Comparison of ENCODE assay signal across 9 mouse cellular contexts in the genomic region with DNA sequence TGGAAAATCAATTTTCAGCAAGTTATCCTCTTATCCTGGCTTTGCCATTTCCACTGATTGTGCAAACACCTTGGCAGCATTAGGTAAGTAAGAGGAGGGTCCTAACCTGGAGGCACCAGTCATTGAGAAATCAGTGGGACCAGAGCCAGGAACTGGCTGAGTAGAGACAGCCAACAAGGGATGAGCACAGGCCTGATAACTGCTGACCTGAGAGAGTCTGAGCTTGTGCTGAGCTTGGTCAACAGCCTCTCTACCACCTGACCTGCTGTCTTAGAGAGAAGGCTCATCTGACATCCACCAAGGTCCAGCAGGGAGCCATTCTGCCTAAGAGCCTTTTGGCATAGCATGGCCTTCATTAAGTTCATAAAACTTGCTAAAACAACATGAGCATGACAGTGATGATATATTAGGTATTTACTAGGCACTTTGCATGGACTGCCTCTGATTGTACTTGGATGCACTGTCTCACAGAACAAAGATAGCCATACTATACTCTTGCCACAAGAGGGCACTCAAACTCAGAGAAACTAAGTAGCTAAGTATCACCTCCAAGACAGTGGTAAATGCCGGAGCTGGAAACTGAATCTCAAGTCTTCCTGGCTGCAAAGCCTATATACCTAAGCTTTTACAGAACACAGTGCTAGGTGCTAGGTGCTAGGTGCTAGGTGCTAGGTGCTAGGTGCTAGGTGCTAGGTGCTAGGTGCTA. TPM values are rescaled to one million over a fixed set of nuclear protein-coding genes. Genes with fewer than 3 reads are reported as not detected.
DNase-seq lines count a peak whose midpoint lies in the region; ATAC-seq lines count a peak whose summit lies in the region.
"Had no signal": no experiment of that assay in that cellular context is flagged by ENCODE, and none has a peak within 500 bp of the region (broad histone marks: within the 10 kb centered on the region; RNA-seq: fewer than 3 reads in every experiment).

No protein-coding gene starts in this region.

- no peaks in the 10 kb centered on the region for H3K36me3 ChIP-seq in heart, embryonic 16.5 days (ENCODE audit: control insufficient read depth, insufficient read depth)
- no peaks in the 10 kb centered on the region for H3K36me3 ChIP-seq in midbrain, embryonic 10.5 days
- H3K36me3 ChIP-seq: liver, embryonic 13.5 days had no signal

- H3K9ac ChIP-seq in heart, embryonic 16.5 days (ENCODE audit: low read length): no peak overlapping the region
- H3K9ac ChIP-seq: liver, embryonic 13.5 days had no signal

- H3K9me3 ChIP-seq in heart, embryonic 16.5 days (replicated peaks; ENCODE audit: control insufficient read depth, low read length): no peaks in the 10 kb centered on the region
- no peaks in the 10 kb centered on the region for H3K9me3 ChIP-seq in midbrain, embryonic 10.5 days (replicated peaks)
- H3K9me3 ChIP-seq: liver, embryonic 13.5 days had no signal

- peak; percentile 54 for ATAC-seq in heart, embryonic 16.5 days (replicated peaks; ENCODE audit: extremely low read depth, insufficient read depth, low FRiP score)

- peaks cover 4% of the 10 kb centered on the region; the same call in 1 of the 2 replicates for H3K27me3 ChIP-seq in heart, embryonic 16.5 days (ENCODE audit: control insufficient read depth, insufficient read depth, low read length)
- H3K27me3 ChIP-seq in midbrain, embryonic 10.5 days (ENCODE audit: low read depth, poor library complexity, severe bottlenecking): 0 out of 2 replicates have a peak, but pooled peaks cover 7% of the 10 kb centered on the region
- H3K27me3 ChIP-seq: liver, embryonic 13.5 days had no signal

- peaks cover 13% of the 10 kb centered on the region for H3K4me1 ChIP-seq in heart, embryonic 16.5 days (ENCODE audit: control insufficient read depth, insufficient read depth, low read length)
- H3K4me1 ChIP-seq in midbrain, embryonic 10.5 days: no peaks in the 10 kb centered on the region
- H3K4me1 ChIP-seq: liver, embryonic 13.5 days had no signal

- 3% methylated on average over 1 of the region's 1 CpGs for WGBS in heart, embryonic 16.5 days
- 9% methylated on average over 1 of the region's 1 CpGs for WGBS in large intestine, adult 2 months
- 12% methylated on average over 1 of the region's 1 CpGs for WGBS in midbrain, embryonic 10.5 days

- no peak overlapping the region for H3K27ac ChIP-seq in heart, embryonic 16.5 days (ENCODE audit: low read length)
- H3K27ac ChIP-seq in midbrain, embryonic 10.5 days (replicated peaks): no peak overlapping the region
- H3K27ac ChIP-seq: liver, embryonic 13.5 days had no signal

- H3K4me2 ChIP-seq in heart, embryonic 16.5 days (ENCODE audit: low read depth, low read length): no peak overlapping the region
- H3K4me2 ChIP-seq: liver, embryonic 13.5 days had no signal

- DNase-seq in adrenal gland, adult 2 months: peak; percentile 32
- no peak for DNase-seq in adrenal gland, adult 8-10 months
- peak; percentile 47 for DNase-seq in CD4-positive, CD25-positive, alpha-beta regulatory T cell, adult 2 months (ENCODE audit: low read depth, low spot score)
- peak; percentile 38 for DNase-seq in cerebellum, adult 9-10 months
- peak; percentile 56 for DNase-seq in large intestine, adult 2 months (ENCODE audit: low read depth, low spot score)
- DNase-seq in midbrain, embryonic 10.5 days (ENCODE audit: low spot score): peak; percentile 21
- peak; percentile 50 for DNase-seq in yolk sac, embryonic 10.5 days (ENCODE audit: low spot score)
- DNase-seq: liver, embryonic 13.5 days had no signal

- H3K4me3 ChIP-seq in heart, embryonic 16.5 days (ENCODE audit: low read length): no peak overlapping the region
- H3K4me3 ChIP-seq in midbrain, embryonic 10.5 days: no peak overlapping the region
- H3K4me3 ChIP-seq: liver, embryonic 13.5 days had no signal

RNA-seq across cellular contexts. Expression of a gene that starts 49.5 kb away (rescaled TPM):
- 10 to 100 TPM; 18.5 to 29.8 TPM for total RNA-seq in adrenal gland, adult 2 months (2021)
- polyA plus RNA-seq in adrenal gland, adult 2 months (2012; rRNA removed): 21.9 and 27.7 TPM in 2 replicates
- 10 to 100 TPM; 13.8 to 22.0 (median 17.5) TPM for total RNA-seq in adrenal gland, adult 8-10 months (2022)
- 29.3 and 33.4 TPM in 2 replicates for polyA plus RNA-seq in heart, embryonic 16.5 days (2015; fragmentation: Nextera tagmentation; extraction: Ambion mirVana)
- 150 and 189 TPM in 2 replicates for polyA plus RNA-seq in large intestine, adult 2 months (2012; rRNA removed)
- polyA plus RNA-seq in midbrain, embryonic 10.5 days (2016; fragmentation: Nextera tagmentation; extraction: Ambion mirVana): 24.1 and 26.4 TPM in 2 replicates
